Mouse (Mus musculus) heart, adult 2 months (tissue): Measurements from ENCODE around the gene Wdr24. TPM values are rescaled to one million over a fixed set of nuclear protein-coding genes. Genes with fewer than 3 reads are reported as not detected.

Experiments
- DNase-seq, 2 experiments: peaks; one replicate each; pipeline ENCODE4 v3.0.0; 2021
- H3K27ac ChIP-seq: fragments of 200-600 bp; 2 replicates; pipeline ENCODE4 v1.8.1; 2022
- H3K27me3 ChIP-seq: fragments of 200-500 bp; 2 replicates; pipeline ENCODE4 v1.6.1; 2012; ENCODE audit warnings: mild to moderate bottlenecking, low read length, inconsistent platforms, mixed read lengths; ENCODE audit not compliant: control insufficient read depth, insufficient read depth
- H3K36me3 ChIP-seq: fragments of 200-500 bp; 2 replicates; pipeline ENCODE4 v1.6.1; 2012; ENCODE audit warnings: low read length, inconsistent platforms; ENCODE audit not compliant: control insufficient read depth, insufficient read depth
- H3K4me1 ChIP-seq: fragments of 200-500 bp; 2 replicates; pipeline ENCODE4 v1.6.1; 2011; ENCODE audit warnings: low read length; ENCODE audit not compliant: control insufficient read depth, insufficient read depth
- H3K4me3 ChIP-seq: fragments of 200-600 bp; 2 replicates; pipeline ENCODE4 v1.8.1; 2022
- H3K79me2 ChIP-seq: fragments of 200-500 bp; replicated peaks from 2 replicates; pipeline ENCODE4 v1.6.1; 2012; ENCODE audit warnings: mild to moderate bottlenecking, inconsistent platforms, low read length, moderate library complexity, mixed read lengths; ENCODE audit not compliant: control insufficient read depth, insufficient read depth
- H3K9ac ChIP-seq: fragments of 200-500 bp; 2 replicates; pipeline ENCODE4 v1.6.1; 2012; ENCODE audit warnings: low read depth, mild to moderate bottlenecking, control low read depth, inconsistent platforms, low read length, mixed read lengths
- CTCF ChIP-seq: fragments of 200-600 bp; IDR thresholded peaks from 2 replicates; pipeline ENCODE4 v1.8.1; 2022; ENCODE audit warnings: antibody characterized with exemption, mild to moderate bottlenecking, moderate library complexity
- EP300 ChIP-seq: fragments of 200-500 bp; IDR thresholded peaks from 2 replicates; pipeline ENCODE4 v1.6.1; 2011; ENCODE audit warnings: low read depth, low read length, control low read depth; ENCODE audit not compliant: insufficient read depth
- POLR2A ChIP-seq: fragments of 200-500 bp; IDR thresholded peaks from 2 replicates; pipeline ENCODE4 v1.6.1; 2011; ENCODE audit warnings: mild to moderate bottlenecking, low read depth, low read length, control low read depth; ENCODE audit not compliant: insufficient read depth
- WGBS: fragments of 180-500 bp; shearing (Covaris S2); methylation state at CpG from one replicate; pipeline ENCODE4 v1.1.7; 2018; 5-methylcytosine and 5-hydroxymethylcytosine counted together
- intact Hi-C: fragments of 180-260 bp; cut with DNase I; formaldehyde crosslinking; loops from one replicate; pipeline ENCODE4 v1.15.1; 2025
- microRNA-seq, 2 experiments: library from miRNA; unstranded; fragments of <30 nt; microRNA quantifications; one replicate each; pipeline ENCODE4 v1.2.0; 2021
- polyA plus RNA-seq: library from polyadenylated mRNA; depleted of rRNA; stranded (reverse); fragments of >200 nt; gene quantifications from 2 replicates; pipeline ENCODE4 v1.2.3, GENCODE M21; 2012; rRNA removed
- total RNA-seq, 2 experiments: library from RNA; stranded (reverse); gene quantifications; 2 replicates each; pipeline ENCODE4 v1.2.3; 2021

Gene Wdr24
- total and polyA plus RNA-seq, 3 experiments = 11.0 to 20.4 (median 11.1) TPM

DNA sequence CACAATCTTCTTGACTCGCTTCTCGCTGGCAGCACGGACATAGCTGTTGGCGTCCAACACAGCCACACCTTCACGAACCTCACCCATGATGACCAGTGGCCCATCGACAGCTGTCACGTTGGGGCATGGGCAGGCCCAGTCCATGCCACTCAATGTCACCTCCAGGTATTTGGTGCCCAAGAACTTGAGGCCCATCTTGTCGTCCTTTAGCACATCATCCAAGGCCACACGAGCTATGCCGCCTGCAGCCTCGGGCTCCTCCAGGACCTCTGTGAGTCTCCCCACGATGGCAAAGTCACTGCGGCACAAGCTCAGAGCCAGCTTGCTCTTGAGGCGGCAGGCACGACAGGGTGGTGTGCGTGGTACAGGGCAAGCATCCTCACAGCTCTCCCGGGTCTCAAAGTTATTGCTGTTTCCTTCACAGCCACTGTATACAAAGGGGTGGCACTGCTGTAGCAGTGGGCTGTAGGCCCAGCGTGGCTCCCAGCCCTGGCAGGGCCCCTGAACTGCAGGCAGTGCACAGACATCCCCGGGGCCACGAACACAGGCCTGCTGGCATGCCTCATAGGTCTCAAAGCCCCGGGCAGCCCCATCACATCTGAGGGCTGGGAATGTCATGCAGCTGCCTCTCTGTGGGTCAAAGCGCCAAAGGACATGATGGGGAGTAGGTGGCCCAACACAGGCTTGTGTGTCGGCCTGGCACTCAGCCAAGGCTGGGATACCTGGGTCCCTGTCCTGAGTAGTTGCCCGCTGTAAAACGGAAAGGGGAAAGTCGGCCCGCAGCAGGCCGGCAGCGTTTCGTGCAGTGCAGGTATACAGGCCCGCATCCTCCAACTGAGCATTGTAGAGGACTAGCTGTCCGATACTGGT lies 54.5 kb downstream of the Wdr24 start:
- peaks cover 6% of the 10 kb centered on the region; the same call in 1 of the 2 replicates for H3K4me1 ChIP-seq
- no peaks in the 10 kb centered on the region for H3K27me3 ChIP-seq
- no peaks in the 10 kb centered on the region for H3K36me3 ChIP-seq
- no peak overlapping the region for H3K4me3 ChIP-seq
- no peaks in the 10 kb centered on the region for H3K79me2 ChIP-seq
- no peak overlapping the region for H3K27ac ChIP-seq
- DNase-seq = no peak
- no peak for TF ChIP-seq CTCF
- no peak for TF ChIP-seq EP300
- no peak for TF ChIP-seq POLR2A
- intact Hi-C loops = no loop called here
- H3K9ac ChIP-seq = no peak overlapping the region
- 92% methylated on average over 32 of the region's 32 CpGs for WGBS

Small RNA genes lying within 50 kb of the gene (microRNA-seq; reads per million reads assigned to microRNA genes)
- gene Mir3082 = 0 to 3.4 reads per million in 2 experiments
- gene Mir6966 = 2.2 to 3.1 reads per million in 2 experiments

Other genes starting within 250 kb of the Wdr24 start
- 10 to 100 TPM; 28.7 to 33.5 TPM for gene Lmf1, start 244.5 kb upstream of the Wdr24 start, total RNA-seq
- 32.7 and 41.8 TPM in 2 replicates for gene Lmf1, start 244.5 kb upstream of the Wdr24 start, polyA plus RNA-seq
- under 1 TPM in 1 of 2 experiments, not detected in 1; 0.81 TPM for gene Gng13, start 106.5 kb upstream of the Wdr24 start, total RNA-seq
- 0.27 and 0.35 TPM in 2 replicates for gene Gng13, start 106.5 kb upstream of the Wdr24 start, polyA plus RNA-seq
- gene Chtf18, start 96.2 kb upstream of the Wdr24 start, total RNA-seq = 1 to 10 TPM; 1.3 to 1.6 TPM
- gene Chtf18, start 96.2 kb upstream of the Wdr24 start, polyA plus RNA-seq = 0.85 and 1.7 TPM in 2 replicates
- 1 to 10 TPM; 4.2 to 5.1 TPM for gene Rpusd1, start 96.0 kb upstream of the Wdr24 start, total RNA-seq
- gene Rpusd1, start 96.0 kb upstream of the Wdr24 start, polyA plus RNA-seq = 18.0 and 18.3 TPM in 2 replicates
- not detected for gene Mslnl, start 87.6 kb upstream of the Wdr24 start, total RNA-seq
- gene Mslnl, start 87.6 kb upstream of the Wdr24 start, polyA plus RNA-seq = 0.10 and 0.26 TPM in 2 replicates
- 10 to 100 TPM; 13.2 to 16.6 TPM for gene Msln, start 69.2 kb upstream of the Wdr24 start, total RNA-seq
- gene Msln, start 69.2 kb upstream of the Wdr24 start, polyA plus RNA-seq = 24.7 and 25.6 TPM in 2 replicates
- 10 to 100 TPM; 42.1 to 45.1 TPM for gene Narfl, start 49.9 kb upstream of the Wdr24 start, total RNA-seq
- 36.4 and 52.6 TPM in 2 replicates for gene Narfl, start 49.9 kb upstream of the Wdr24 start, polyA plus RNA-seq
- gene Haghl, start 38.0 kb upstream of the Wdr24 start, total RNA-seq = 1 to 10 TPM; 6.4 to 7.7 TPM
- gene Haghl, start 38.0 kb upstream of the Wdr24 start, polyA plus RNA-seq = 19.5 and 23.4 TPM in 2 replicates
- gene Ccdc78, start 37.0 kb upstream of the Wdr24 start, total RNA-seq = not detected
- gene Ccdc78, start 37.0 kb upstream of the Wdr24 start, polyA plus RNA-seq = 1.1 TPM in 1 of 2 replicates, not detected in the other
- gene Fam173a, start 30.7 kb upstream of the Wdr24 start, total RNA-seq = 10 to 100 TPM; 30.8 to 38.3 TPM
- 49.7 and 63.6 TPM in 2 replicates for gene Fam173a, start 30.7 kb upstream of the Wdr24 start, polyA plus RNA-seq
- not detected for gene AC134908.4, start 28.0 kb upstream of the Wdr24 start, total RNA-seq
- not detected in 2 replicates for gene AC134908.4, start 28.0 kb upstream of the Wdr24 start, polyA plus RNA-seq
- gene Metrn, start 26.5 kb upstream of the Wdr24 start, total RNA-seq = 10 to 100 TPM; 49.0 to 54.6 TPM
- 43.3 and 47.9 TPM in 2 replicates for gene Metrn, start 26.5 kb upstream of the Wdr24 start, polyA plus RNA-seq
- gene Fbxl16, start 14.5 kb upstream of the Wdr24 start, total RNA-seq = 1 to 10 TPM; 1.1 to 1.4 TPM
- gene Fbxl16, start 14.5 kb upstream of the Wdr24 start, polyA plus RNA-seq = 2.3 and 3.2 TPM in 2 replicates
- gene Jmjd8, start 5.2 kb downstream of the Wdr24 start, total RNA-seq = 10 to 100 TPM; 32.7 to 36.9 TPM
- 47.2 and 48.9 TPM in 2 replicates for gene Jmjd8, start 5.2 kb downstream of the Wdr24 start, polyA plus RNA-seq
- 100 to 1,000 TPM; 105 to 129 TPM for gene Stub1, start 9.8 kb downstream of the Wdr24 start, total RNA-seq
- 147 and 174 TPM in 2 replicates for gene Stub1, start 9.8 kb downstream of the Wdr24 start, polyA plus RNA-seq
- under 1 TPM; 0.55 to 0.82 TPM for gene Rhbdl1, start 13.7 kb downstream of the Wdr24 start, total RNA-seq
- 3.8 and 4.9 TPM in 2 replicates for gene Rhbdl1, start 13.7 kb downstream of the Wdr24 start, polyA plus RNA-seq
- 1 to 10 TPM; 2.4 to 2.9 TPM for gene Gm20683, start 18.1 kb downstream of the Wdr24 start, total RNA-seq
- 13.9 and 21.6 TPM in 2 replicates for gene Gm20683, start 18.1 kb downstream of the Wdr24 start, polyA plus RNA-seq
- gene Rhot2, start 21.2 kb downstream of the Wdr24 start, total RNA-seq = 100 to 1,000 TPM; 120 to 139 TPM
- gene Rhot2, start 21.2 kb downstream of the Wdr24 start, polyA plus RNA-seq = 209 and 257 TPM in 2 replicates
- 1 to 10 TPM; 1.2 to 1.3 TPM for gene Wdr90, start 37.9 kb downstream of the Wdr24 start, total RNA-seq
- 8.0 and 8.5 TPM in 2 replicates for gene Wdr90, start 37.9 kb downstream of the Wdr24 start, polyA plus RNA-seq
- 100 to 1,000 TPM; 234 to 288 TPM for gene Mcrip2, start 45.1 kb downstream of the Wdr24 start, total RNA-seq
- gene Mcrip2, start 45.1 kb downstream of the Wdr24 start, polyA plus RNA-seq = 189 and 254 TPM in 2 replicates
- gene Mettl26, start 51.4 kb downstream of the Wdr24 start, total RNA-seq = 10 to 100 TPM; 12.7 TPM
- gene Mettl26, start 51.4 kb downstream of the Wdr24 start, polyA plus RNA-seq = 24.8 and 30.5 TPM in 2 replicates
- under 1 TPM; 0.50 to 0.82 TPM for gene Wfikkn1, start 57.2 kb downstream of the Wdr24 start, total RNA-seq
- gene Wfikkn1, start 57.2 kb downstream of the Wdr24 start, polyA plus RNA-seq = 0.29 and 0.44 TPM in 2 replicates
- 10 to 100 TPM; 15.2 to 17.6 TPM for gene Rab40c, start 96.1 kb downstream of the Wdr24 start, total RNA-seq
- gene Rab40c, start 96.1 kb downstream of the Wdr24 start, polyA plus RNA-seq = 20.5 and 33.8 TPM in 2 replicates
- 10 to 100 TPM; 40.8 to 48.7 TPM for gene Pigq, start 121.3 kb downstream of the Wdr24 start, total RNA-seq
- 74.7 and 115 TPM in 2 replicates for gene Pigq, start 121.3 kb downstream of the Wdr24 start, polyA plus RNA-seq
- under 1 TPM; 0.10 to 0.30 TPM for gene Nhlrc4, start 121.3 kb downstream of the Wdr24 start, total RNA-seq
- gene Nhlrc4, start 121.3 kb downstream of the Wdr24 start, polyA plus RNA-seq = 0.15 and 2.8 TPM in 2 replicates
- under 1 TPM; 0.27 to 0.37 TPM for gene A930017K11Rik, start 128.9 kb downstream of the Wdr24 start, total RNA-seq
- 0.44 and 0.61 TPM in 2 replicates for gene A930017K11Rik, start 128.9 kb downstream of the Wdr24 start, polyA plus RNA-seq
- 1 to 10 TPM; 6.1 to 7.4 TPM for gene Capn15, start 162.2 kb downstream of the Wdr24 start, total RNA-seq
- gene Capn15, start 162.2 kb downstream of the Wdr24 start, polyA plus RNA-seq = 15.1 and 15.5 TPM in 2 replicates
- 10 to 100 TPM; 29.7 to 30.5 TPM for gene Rab11fip3, start 245.9 kb downstream of the Wdr24 start, total RNA-seq
- gene Rab11fip3, start 245.9 kb downstream of the Wdr24 start, polyA plus RNA-seq = 29.3 and 33.1 TPM in 2 replicates